Mouse (Mus musculus) E14TG2a.4 (cell line): ENCODE measurements at regions not wholly inside any gene's neighbourhood (a gene's known extent, or its start where the extent isn't known, plus 50 kb on each side); places are given as distances from the start of the nearest gene placed in this dataset.

Experiments used
- CTCF ChIP-seq: conservative IDR thresholded peaks from 2 replicates; pipeline ENCODE4 v1.5.1; 2014; ENCODE audit warnings: low read length
- NANOG ChIP-seq: IDR thresholded peaks from 2 replicates; pipeline ENCODE4 v1.6.1; 2014; ENCODE audit warnings: borderline replicate concordance, low read length, mixed read lengths
- POU5F1 ChIP-seq: IDR thresholded peaks from 2 replicates; pipeline ENCODE4 v1.6.1; 2014; ENCODE audit warnings: low read length, borderline replicate concordance

GRCm38 (mm10) chr2:83303515-83303914 is 340.7 kb upstream of the Zc3h15 start:
- TF ChIP-seq POU5F1 (no peak), CTCF (no peak), NANOG (no peak)
